Mouse (Mus musculus) testis, adult 2 months (tissue): ENCODE results near the gene Dpy19l2.

Experiments
- CTCF ChIP-seq: fragments of 200-500 bp; IDR thresholded peaks from 2 replicates; pipeline ENCODE4 v1.5.1; 2012; ENCODE audit warnings: low read depth, mild to moderate bottlenecking, inconsistent platforms, low read length, moderate library complexity; ENCODE audit not compliant: control insufficient read depth, insufficient read depth, insufficient replicate concordance
- POLR2A ChIP-seq: fragments of 200-500 bp; IDR thresholded peaks from 2 replicates; pipeline ENCODE4 v1.6.1; 2012; ENCODE audit warnings: low read depth, mild to moderate bottlenecking, inconsistent platforms, low read length, moderate library complexity; ENCODE audit not compliant: control insufficient read depth

DNA sequence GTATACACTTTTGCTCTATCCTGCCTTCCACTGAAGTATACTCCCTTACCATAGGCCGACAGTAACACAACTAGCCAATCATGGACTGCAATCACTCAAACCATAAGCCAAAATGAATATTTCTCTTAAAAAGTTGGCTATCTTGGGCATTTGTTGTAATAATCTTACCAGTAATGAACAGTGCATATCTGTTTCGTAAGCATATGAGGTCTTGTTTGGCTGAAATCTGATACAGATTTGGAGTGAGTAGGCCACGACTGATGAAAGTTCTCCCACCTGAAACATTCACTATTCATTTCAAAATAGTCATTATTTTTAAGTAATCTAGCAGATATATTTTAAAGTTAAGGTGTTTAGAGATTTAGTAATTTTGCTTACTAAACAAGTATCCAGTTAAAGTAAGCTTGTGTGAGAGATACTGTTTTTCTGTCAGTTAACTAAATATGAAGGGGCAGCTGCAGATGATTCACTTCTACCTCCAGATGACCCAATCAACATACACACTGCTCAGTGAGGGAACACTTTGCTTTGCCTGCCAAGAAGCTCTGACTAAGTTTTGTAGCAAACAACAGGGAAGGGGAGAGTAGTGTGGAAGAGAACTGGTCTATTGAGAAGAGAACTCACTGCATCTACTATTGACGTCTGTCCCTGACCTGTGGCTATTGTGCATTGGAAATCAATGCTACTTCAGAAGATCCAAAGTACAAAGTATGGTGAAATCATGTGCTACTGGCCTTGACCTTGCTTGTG lies 184.5 kb downstream of the Dpy19l2 start:
- TF ChIP-seq CTCF: no peak
- TF ChIP-seq POLR2A: no peak
